Mouse (Mus musculus) neutrophil, adult 5-6 weeks (primary cell): ENCODE measurements around the gene Olfr370. TPM values are rescaled to one million over a fixed set of nuclear protein-coding genes. Genes with fewer than 3 reads are reported as not detected.

Source experiments
- ATAC-seq: fragments of 151-379, 151-347 bp; 2 replicates; pipeline ENCODE4 v1.8.0; 2017; ENCODE audit warnings: mild to moderate bottlenecking, moderate TSS enrichment; ENCODE audit not compliant: insufficient number of reproducible peaks, poor library complexity, low FRiP score, severe bottlenecking; ENCODE audit errors: extremely low read depth
- total RNA-seq: library from RNA; stranded (forward); fragments of 200-1000 nt; gene quantifications from 2 replicates; pipeline ENCODE4 v1.2.3, GENCODE M21; 2017

The Olfr370 gene
- total RNA-seq, 1 experiment from 2014 or later = not detected

- peak; percentile 78 for ATAC-seq
These were observed 37.7 kb downstream of the Olfr370 start for GRCm38 (mm10) chr8:83573140-83573875.

GRCm38 (mm10) chr8:83574631-83575315 is 39.2 kb downstream of the Olfr370 start:
- ATAC-seq = no peak

DNA sequence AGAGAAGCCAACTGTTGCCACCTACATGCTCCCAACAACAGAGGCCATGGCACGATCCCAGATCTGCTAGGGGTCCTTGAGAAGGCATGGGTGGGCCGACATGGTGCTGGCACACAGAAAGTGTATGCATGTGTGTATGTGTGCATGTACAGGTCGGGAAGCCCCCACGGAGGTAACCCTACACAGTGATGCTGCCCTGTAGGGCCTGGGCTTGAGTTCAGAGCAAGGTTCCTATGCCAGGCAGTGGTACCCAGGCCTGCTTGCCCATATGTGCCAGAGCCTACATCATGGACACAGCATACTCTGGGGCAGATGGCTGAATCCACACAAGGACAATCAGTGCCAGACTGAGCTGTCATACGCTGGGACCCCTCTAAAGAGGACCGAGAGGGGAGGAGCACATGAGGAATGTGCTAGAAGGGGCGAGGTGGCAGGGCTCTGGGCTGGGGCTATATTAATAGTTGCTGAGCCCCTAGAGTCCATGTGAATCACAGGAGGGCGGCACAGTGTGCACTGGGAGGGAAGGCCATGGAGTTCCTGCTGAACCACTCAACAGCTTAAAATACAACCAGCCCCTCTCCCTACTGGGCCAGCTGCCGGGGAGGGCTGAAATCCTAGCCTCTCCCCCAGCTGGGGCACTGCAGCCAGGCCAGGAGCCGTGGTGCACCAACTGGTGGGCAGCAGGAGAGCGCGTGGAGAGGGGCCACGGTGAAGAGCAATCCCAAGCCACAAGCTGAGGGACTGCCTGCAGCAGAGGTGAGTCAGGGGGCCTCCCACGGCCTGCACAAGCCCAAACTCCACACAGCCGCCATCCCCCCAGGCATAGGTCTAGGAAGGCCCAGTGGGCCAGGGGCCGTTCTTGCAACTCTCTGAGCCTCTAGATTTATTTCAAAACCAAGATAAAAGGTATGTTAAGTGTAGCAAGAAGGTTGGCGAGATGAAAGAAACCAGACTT is 40.3 kb downstream of the Olfr370 start:
- ATAC-seq = no peak

DNA sequence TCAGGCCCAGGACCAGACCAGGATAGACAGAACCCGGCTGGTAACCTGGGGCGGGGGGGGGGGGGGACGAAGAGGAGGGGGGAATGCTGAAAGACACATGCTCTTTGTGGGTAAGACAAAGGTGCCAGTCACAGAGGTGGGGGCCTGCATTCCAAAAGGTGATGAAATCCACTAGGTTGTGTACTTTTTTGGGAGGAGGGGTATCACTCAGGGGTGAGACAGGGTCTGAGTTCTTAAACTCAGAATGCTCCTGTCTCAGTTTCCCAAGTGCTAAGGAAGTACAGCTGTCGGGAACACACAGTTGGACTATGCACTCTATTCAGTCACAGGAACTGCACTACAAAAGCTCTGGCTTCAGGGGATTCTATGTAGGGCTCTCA is 40.9 kb downstream of the Olfr370 start:
- ATAC-seq = no peak

GRCm38 (mm10) chr8:83576921-83577320 is 41.3 kb downstream of the Olfr370 start:
- no peak for ATAC-seq

GRCm38 (mm10) chr8:83577384-83577791 is 41.8 kb downstream of the Olfr370 start:
- no peak for ATAC-seq

- ATAC-seq = no peak
These were observed 42.8 kb downstream of the Olfr370 start for GRCm38 (mm10) chr8:83578131-83579055.

- ATAC-seq = no peak
These were observed 44.1 kb downstream of the Olfr370 start for GRCm38 (mm10) chr8:83579676-83580075.

DNA sequence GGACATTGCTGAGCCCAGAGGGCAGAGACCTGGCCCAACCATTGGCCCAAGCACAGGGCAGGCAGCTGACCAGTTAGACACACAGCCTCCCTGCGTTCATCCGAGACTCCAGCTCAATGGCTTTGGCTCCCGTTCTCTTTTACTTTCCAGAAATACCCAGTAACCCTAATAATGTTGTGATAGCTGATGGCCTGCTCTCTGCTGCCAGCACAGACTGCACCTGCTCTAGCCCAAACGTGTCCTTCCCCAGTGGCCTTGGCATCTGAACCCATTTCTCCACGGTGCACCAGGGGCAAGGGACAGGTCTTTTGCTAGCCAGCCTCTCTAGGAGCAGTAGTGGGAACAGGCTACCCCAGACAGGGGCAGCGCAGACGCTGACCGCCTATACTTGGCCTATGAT is 45.2 kb downstream of the Olfr370 start:
- ATAC-seq = no peak

GRCm38 (mm10) chr8:83582226-83582625 is 46.6 kb downstream of the Olfr370 start:
- ATAC-seq = no peak

DNA sequence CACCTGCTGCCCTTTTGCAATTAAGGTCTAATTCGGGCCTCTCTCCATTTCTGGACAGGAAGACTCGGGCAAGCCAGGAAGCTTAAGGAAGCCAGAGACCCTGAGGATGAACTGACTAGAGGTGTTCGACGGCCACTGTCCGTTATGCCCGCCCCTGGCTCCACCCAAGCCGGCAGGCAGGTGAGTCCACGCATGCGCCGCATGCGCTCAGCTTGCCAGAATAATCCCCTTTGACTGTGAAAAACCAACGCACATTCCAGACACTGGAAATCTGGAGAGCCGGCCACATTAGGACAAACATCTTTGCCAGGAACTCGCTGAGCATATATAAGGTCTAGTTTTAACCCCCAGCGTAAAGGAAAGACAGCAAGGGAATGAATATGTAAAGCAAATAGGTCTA is 47.7 kb downstream of the Olfr370 start:
- no peak for ATAC-seq

GRCm38 (mm10) chr8:83584771-83585170 is 49.2 kb downstream of the Olfr370 start:
- ATAC-seq = no peak

- no peak for ATAC-seq
These were observed 49.8 kb downstream of the Olfr370 start for GRCm38 (mm10) chr8:83585333-83585732.

GRCm38 (mm10) chr8:83587644-83588043 is 52.1 kb downstream of the Olfr370 start:
- ATAC-seq = no peak

DNA sequence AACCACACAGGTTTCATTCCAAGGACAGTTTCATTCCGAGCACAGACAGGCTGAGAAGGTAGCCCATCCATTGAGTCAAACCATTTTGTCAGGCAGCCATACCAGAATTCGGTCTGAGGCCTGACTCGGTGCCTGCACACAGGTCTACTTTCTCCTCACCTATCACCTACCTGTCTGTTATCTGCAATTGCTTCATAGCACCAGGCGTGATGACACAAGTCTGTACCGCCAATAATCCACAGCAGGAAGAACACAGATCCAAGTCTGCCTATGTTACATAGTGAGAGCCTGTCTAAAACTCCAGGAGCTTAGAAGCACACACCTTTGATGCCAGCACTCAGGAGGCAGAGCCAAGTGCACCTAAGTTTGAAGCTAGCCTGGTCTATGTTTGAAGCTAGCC is 53.3 kb downstream of the Olfr370 start:
- ATAC-seq = no peak

GRCm38 (mm10) chr8:83590488-83591023 is 55.0 kb downstream of the Olfr370 start:
- no peak for ATAC-seq

- ATAC-seq = no peak
These were observed 57.1 kb downstream of the Olfr370 start for GRCm38 (mm10) chr8:83592682-83593081.
